Mouse (Mus musculus): ENCODE data around the gene Sgsm1.

GRCm38 (mm10) chr5:113214041-113214440 is 96.5 kb downstream of the Sgsm1 start:
- TF ChIP-seq POLR2A (IDR thresholded peaks at IDR 0.05; ENCODE audit: low read depth, low read length) (no peak), CTCF (IDR thresholded peaks at IDR 0.05; ENCODE audit: borderline replicate concordance, insufficient read depth, low read length) (no peak)
